Comparison of ENCODE assay signal across 14 mouse cellular contexts in genomic region chr11:100833466-100833865, GRCm38 (mm10). TPM values are rescaled to one million over a fixed set of nuclear protein-coding genes. Genes with fewer than 3 reads are reported as not detected.
DNase-seq lines count a peak whose midpoint lies in the region; ATAC-seq and TF ChIP-seq lines count a peak whose summit lies in the region.
"Had no signal": no experiment of that assay in that cellular context is flagged by ENCODE, and none has a peak within 500 bp of the region (broad histone marks: within the 10 kb centered on the region; RNA-seq: fewer than 3 reads in every experiment).

No protein-coding gene starts in this region.

- no peaks in the 10 kb centered on the region for H3K36me3 ChIP-seq in forebrain, postnatal 0 days (ENCODE audit: insufficient read depth)
- H3K36me3 ChIP-seq in forebrain, embryonic 10.5 days (replicated peaks), result no peaks in the 10 kb centered on the region
- no peaks in the 10 kb centered on the region for H3K36me3 ChIP-seq in liver, postnatal 0 days (replicated peaks; ENCODE audit: insufficient read depth, low read length)
- H3K36me3 ChIP-seq: heart, embryonic 12.5 days; limb, embryonic 12.5 days; midbrain, embryonic 15.5 days; stomach, embryonic 15.5 days had no signal

- H3K9me3 ChIP-seq in forebrain, postnatal 0 days (ENCODE audit: low read length), result no peaks in the 10 kb centered on the region
- H3K9me3 ChIP-seq in forebrain, embryonic 10.5 days, result peaks cover 3% of the 10 kb centered on the region; the same call in 1 of the 2 replicates
- no peaks in the 10 kb centered on the region; the same call in 1 of the 2 replicates for H3K9me3 ChIP-seq in liver, postnatal 0 days (ENCODE audit: low read length)
- H3K9me3 ChIP-seq: limb, embryonic 12.5 days; midbrain, embryonic 15.5 days; stomach, embryonic 15.5 days had no signal

- no peak overlapping the region for H3K4me3 ChIP-seq in forebrain, postnatal 0 days (ENCODE audit: low read depth, low read length)
- H3K4me3 ChIP-seq in forebrain, embryonic 10.5 days, result no peak overlapping the region
- H3K4me3 ChIP-seq in lung, adult 2 months (replicated peaks; ENCODE audit: extremely low read depth, low read depth, low read length), result no peak overlapping the region
- no peak overlapping the region for H3K4me3 ChIP-seq in bone marrow, adult 2 months (replicated peaks; ENCODE audit: control insufficient read depth, low read depth, low read length)
- H3K4me3 ChIP-seq in liver, postnatal 0 days (ENCODE audit: low read depth, low read length), result no peak overlapping the region
- H3K4me3 ChIP-seq: heart, embryonic 12.5 days; limb, embryonic 12.5 days; midbrain, embryonic 15.5 days; stomach, embryonic 15.5 days had no signal

- no peak overlapping the region for H3K27ac ChIP-seq in forebrain, postnatal 0 days (ENCODE audit: low read depth, low read length)
- H3K27ac ChIP-seq in forebrain, embryonic 10.5 days, result no peak overlapping the region
- no peak overlapping the region for H3K27ac ChIP-seq in bone marrow, adult 2 months (ENCODE audit: control insufficient read depth, insufficient read depth, low read depth, low read length, poor library complexity)
- H3K27ac ChIP-seq in liver, postnatal 0 days (ENCODE audit: low read depth), result peak overlapping the region; percentile 37; the same call in 1 of the 2 replicates
- H3K27ac ChIP-seq: limb, embryonic 12.5 days; midbrain, embryonic 15.5 days; stomach, embryonic 15.5 days had no signal

- no peak for TF ChIP-seq POLR2A in lung, adult 2 months (IDR thresholded peaks at IDR 0.05; ENCODE audit: borderline replicate concordance, extremely low read depth, low read depth, low read length)
- TF ChIP-seq POLR2A in bone marrow, adult 2 months (IDR thresholded peaks at IDR 0.05; ENCODE audit: borderline replicate concordance, control insufficient read depth, low read depth, low read length), result no peak

- H3K4me1 ChIP-seq in forebrain, postnatal 0 days (ENCODE audit: insufficient read depth), result no peaks in the 10 kb centered on the region
- H3K4me1 ChIP-seq in forebrain, embryonic 10.5 days, result peaks cover 12% of the 10 kb centered on the region
- H3K4me1 ChIP-seq in lung, adult 2 months (ENCODE audit: control insufficient read depth, insufficient read depth, low read length), result peaks cover 8% of the 10 kb centered on the region
- H3K4me1 ChIP-seq in bone marrow, adult 2 months (ENCODE audit: control insufficient read depth, insufficient read depth, low read length), result peaks cover 2% of the 10 kb centered on the region; the same call in 1 of the 2 replicates
- peaks cover 41% of the 10 kb centered on the region for H3K4me1 ChIP-seq in liver, postnatal 0 days (ENCODE audit: insufficient read depth)

- WGBS in forebrain, postnatal 0 days, result 72% methylated on average over 7 of the region's 7 CpGs
- 74% methylated on average over 7 of the region's 7 CpGs for WGBS in forebrain, embryonic 10.5 days
- 57% methylated on average over 7 of the region's 7 CpGs for WGBS in lung, adult 2 months
- WGBS in bone marrow, adult 2 months, result 57% methylated on average over 7 of the region's 7 CpGs
- 52% methylated on average over 7 of the region's 7 CpGs for WGBS in liver, postnatal 0 days (ENCODE audit: insufficient replicate concordance)

- H3K9ac ChIP-seq in forebrain, postnatal 0 days, result no peak overlapping the region
- H3K9ac ChIP-seq in liver, postnatal 0 days (replicated peaks), result no peak overlapping the region
- H3K9ac ChIP-seq: heart, embryonic 12.5 days; limb, embryonic 12.5 days; midbrain, embryonic 15.5 days; stomach, embryonic 15.5 days had no signal

- no peak for ATAC-seq in forebrain, postnatal 0 days
- peak; percentile 69 for ATAC-seq in liver, postnatal 0 days
- ATAC-seq: midbrain, embryonic 15.5 days had no signal

- 0 out of 2 replicates have a peak, but pooled peaks have one; percentile 12 for TF ChIP-seq CTCF in forebrain, postnatal 0 days (IDR thresholded peaks at IDR 0.05; ENCODE audit: low read depth)
- TF ChIP-seq CTCF in lung, adult 2 months (IDR thresholded peaks at IDR 0.05; ENCODE audit: insufficient read depth, low read length), result peak; percentile 69; the same call in 1 of the 2 replicates
- TF ChIP-seq CTCF in bone marrow, adult 2 months (IDR thresholded peaks at IDR 0.05; ENCODE audit: control insufficient read depth, insufficient read depth, low read length), result peak; percentile 57; the same call in 1 of the 2 replicates
- TF ChIP-seq CTCF in liver, postnatal 0 days (IDR thresholded peaks at IDR 0.05; ENCODE audit: low read depth), result peak; percentile 69

- peaks cover 4% of the 10 kb centered on the region; the same call in 1 of the 2 replicates for H3K27me3 ChIP-seq in forebrain, postnatal 0 days (ENCODE audit: insufficient read depth, low read length)
- no peaks in the 10 kb centered on the region for H3K27me3 ChIP-seq in forebrain, embryonic 10.5 days (ENCODE audit: poor library complexity, severe bottlenecking)
- H3K27me3 ChIP-seq in liver, postnatal 0 days (ENCODE audit: insufficient read depth, low read length), result no peaks in the 10 kb centered on the region
- H3K27me3 ChIP-seq: heart, embryonic 12.5 days; limb, embryonic 12.5 days; midbrain, embryonic 15.5 days; stomach, embryonic 15.5 days had no signal

- DNase-seq in forebrain, postnatal 0 days, result no peak
- DNase-seq in forebrain, embryonic 10.5 days (ENCODE audit: extremely low spot score, low spot score), result no peak
- no peak for DNase-seq in lung, adult 2 months
- no peak for DNase-seq in lung, postnatal 14 days
- peak; percentile 42 for DNase-seq in liver, postnatal 0 days
- no peak for DNase-seq in retina, embryonic 14.5 days (ENCODE audit: low spot score)
- no peak for DNase-seq in Muller cell, postnatal 12 days (ENCODE audit: inconsistent ontology term)
- DNase-seq: adrenal gland, postnatal 25 days; cerebellum, postnatal 36 days had no signal

- H3K4me2 ChIP-seq in forebrain, postnatal 0 days (ENCODE audit: low read depth), result no peak overlapping the region
- H3K4me2 ChIP-seq in liver, postnatal 0 days (ENCODE audit: low read depth, low read length), result no peak overlapping the region
- H3K4me2 ChIP-seq: heart, embryonic 12.5 days; limb, embryonic 12.5 days; midbrain, embryonic 15.5 days; stomach, embryonic 15.5 days had no signal

- 0 out of 2 replicates have a peak, but pooled peaks have one; percentile 10 for TF ChIP-seq EP300 in liver, postnatal 0 days (IDR thresholded peaks at IDR 0.05; ENCODE audit: low read depth)

RNA-seq across cellular contexts. Expression of gene Stat5b, which starts 17.1 kb away (rescaled TPM):
- 17.8 and 22.6 TPM in 2 replicates for total RNA-seq in forebrain, postnatal 0 days (2014; rRNA removed)
- polyA plus RNA-seq in forebrain, postnatal 0 days (2015; fragmentation: Nextera tagmentation; extraction: Ambion mirVana), result 4.9 and 8.8 TPM in 2 replicates
- polyA plus RNA-seq in forebrain, embryonic 10.5 days (2016; fragmentation: Nextera tagmentation; extraction: Ambion mirVana), result 14.9 and 16.2 TPM in 2 replicates
- polyA plus RNA-seq in lung, adult 2 months (2012; rRNA removed), result 38.8 and 44.7 TPM in 2 replicates
- 10.7 and 14.5 TPM in 2 replicates for polyA plus RNA-seq in bone marrow, adult 2 months (2011; ENCODE audit: insufficient read depth, insufficient read length, low replicate concordance, missing spikeins)
- polyA plus RNA-seq in liver, postnatal 0 days (2015; fragmentation: Nextera tagmentation; extraction: Ambion mirVana), result 15.4 and 16.4 TPM in 2 replicates

RNA-seq across cellular contexts. Expression of gene Stat5a, which starts 25.7 kb away (rescaled TPM):
- total RNA-seq in forebrain, postnatal 0 days (2014; rRNA removed), result 2.0 and 2.6 TPM in 2 replicates
- 1.1 and 1.6 TPM in 2 replicates for polyA plus RNA-seq in forebrain, postnatal 0 days (2015; fragmentation: Nextera tagmentation; extraction: Ambion mirVana)
- polyA plus RNA-seq in forebrain, embryonic 10.5 days (2016; fragmentation: Nextera tagmentation; extraction: Ambion mirVana), result 1.7 TPM in 2 replicates
- 19.0 and 20.4 TPM in 2 replicates for polyA plus RNA-seq in lung, adult 2 months (2012; rRNA removed)
- 8.6 and 16.5 TPM in 2 replicates for polyA plus RNA-seq in bone marrow, adult 2 months (2011; ENCODE audit: insufficient read depth, insufficient read length, low replicate concordance, missing spikeins)
- polyA plus RNA-seq in liver, postnatal 0 days (2015; fragmentation: Nextera tagmentation; extraction: Ambion mirVana), result 4.7 and 6.0 TPM in 2 replicates

Comparison
In these comparisons a context has a peak if more than half of its experiments do, and no peak if none do; other contexts are left out.
1. CTCF ChIP-seq: peak in every context shown above with its lines; median percentile 69 in lung, adult 2 months; 69 in liver, postnatal 0 days; 57 in bone marrow, adult 2 months; 12 in forebrain, postnatal 0 days.